Mouse (Mus musculus) heart, adult 8-10 months (tissue): ENCODE data around the gene Gm2016. TPM values are rescaled to one million over a fixed set of nuclear protein-coding genes. Genes with fewer than 3 reads are reported as not detected.
"Not testable (repeated sequence)": the region's sequence is repeated elsewhere in the genome, so short reads cannot be mapped to it uniquely, and the experiment has no call there.

Source experiments
- DNase-seq: peaks from one replicate; pipeline ENCODE4 v3.0.0; 2022; ENCODE audit warnings: low spot score
- total RNA-seq, 4 experiments: library from RNA; stranded (reverse); gene quantifications; 2 replicates each; pipeline ENCODE4 v1.2.4; 2022

Gene Gm2016
- total RNA-seq = not detected

- not testable (repeated sequence) for DNase-seq
Measured at GRCm38 (mm10) chr12:87873772-87874171, at the start of gene Gm2016. TSS of gene Gm2016 (plus strand) at chr12:87874072.

- not testable (repeated sequence) for DNase-seq
Measured at GRCm38 (mm10) chr12:87842239-87842638, 31.6 kb upstream of the Gm2016 start, which contains the start of gene Gm2001. TSS of gene Gm2001 (minus strand) at chr12:87842339.

GRCm38 (mm10) chr12:87850657-87851056 is 23.2 kb upstream of the Gm2016 start:
- DNase-seq = not testable (repeated sequence)

GRCm38 (mm10) chr12:87856067-87856466 is 17.8 kb upstream of the Gm2016 start:
- not testable (repeated sequence) for DNase-seq

- not testable (repeated sequence) for DNase-seq
Measured at GRCm38 (mm10) chr12:87861740-87862692, 11.9 kb upstream of the Gm2016 start.

- not testable (repeated sequence) for DNase-seq
Measured at GRCm38 (mm10) chr12:87863638-87864037, 10.2 kb upstream of the Gm2016 start.

- not testable (repeated sequence) for DNase-seq
Measured at GRCm38 (mm10) chr12:87864048-87864447, 9.8 kb upstream of the Gm2016 start.

- not testable (repeated sequence) for DNase-seq
Measured at GRCm38 (mm10) chr12:87895070-87895469, 21.2 kb downstream of the Gm2016 start, which contains the start of gene Gm2022. TSS of gene Gm2022 (plus strand) at chr12:87895370.

GRCm38 (mm10) chr12:87919721-87920120 is 45.8 kb downstream of the Gm2016 start, which contains the start of gene Gm2035:
TSS of gene Gm2035 (minus strand) at chr12:87919857.
- DNase-seq = not testable (repeated sequence)

Other genes with a start within 250 kb of the Gm2016 start
- gene Gm16381, start 229.5 kb upstream of the Gm2016 start, total RNA-seq = not detected
- gene Gm21319, start 98.3 kb upstream of the Gm2016 start, total RNA-seq = not detected
- gene Gm21936, start 78.6 kb upstream of the Gm2016 start, total RNA-seq = not detected
- gene BB287469, start 57.5 kb upstream of the Gm2016 start, total RNA-seq = not detected
- not detected for gene Gm2001, start 31.7 kb upstream of the Gm2016 start, total RNA-seq
- gene Gm2022, start 21.3 kb downstream of the Gm2016 start, total RNA-seq = not detected
- gene Gm2035, start 45.8 kb downstream of the Gm2016 start, total RNA-seq = not detected
- not detected for gene Gm2042, start 80.0 kb downstream of the Gm2016 start, total RNA-seq
- not detected for gene Gm2075, start 137.8 kb downstream of the Gm2016 start, total RNA-seq
- gene Gm6803, start 144.7 kb downstream of the Gm2016 start, total RNA-seq = not detected
- gene Gm2056, start 152.9 kb downstream of the Gm2016 start, total RNA-seq = not detected
- not detected for gene Gm16368, start 209.6 kb downstream of the Gm2016 start, total RNA-seq